Mouse (Mus musculus) WW6 (cell line): ENCODE measurements at regions not wholly inside any gene's neighbourhood (a gene's known extent, or its start where the extent isn't known, plus 50 kb on each side); places are given as distances from the start of the nearest gene placed in this dataset.

Experiments
- DNase-seq: peaks from one replicate; pipeline ENCODE4 v3.0.0-alpha.2; 2013; ENCODE audit warnings: low read depth, low spot score

- DNase-seq, result no peak
Observed at GRCm38 (mm10) chr16:5673372-5673960, 211.7 kb upstream of the Rbfox1 start.

- no peak for DNase-seq
Observed at GRCm38 (mm10) chr16:5672871-5673270, 212.3 kb upstream of the Rbfox1 start.

GRCm38 (mm10) chr16:5668403-5668967 is 216.7 kb upstream of the Rbfox1 start:
- DNase-seq, result no peak

GRCm38 (mm10) chr16:5661918-5662317 is 223.2 kb upstream of the Rbfox1 start:
- no peak for DNase-seq

- no peak for DNase-seq
Observed at GRCm38 (mm10) chr16:5651551-5651950, 233.6 kb upstream of the Rbfox1 start.

- DNase-seq, result no peak
Observed at GRCm38 (mm10) chr16:5651002-5651401, 234.2 kb upstream of the Rbfox1 start.

- DNase-seq, result no peak
Observed at GRCm38 (mm10) chr16:5639956-5640355, 245.2 kb upstream of the Rbfox1 start.

GRCm38 (mm10) chr16:5629996-5630395 is 255.2 kb upstream of the Rbfox1 start:
- DNase-seq, result no peak

- DNase-seq, result no peak
Observed at GRCm38 (mm10) chr16:5627910-5628309, 257.2 kb upstream of the Rbfox1 start.

- no peak for DNase-seq
Observed at GRCm38 (mm10) chr16:5627117-5627909, 257.8 kb upstream of the Rbfox1 start.

GRCm38 (mm10) chr16:5625159-5625558 is 260.0 kb upstream of the Rbfox1 start:
- no peak for DNase-seq

- DNase-seq, result no peak
Observed at GRCm38 (mm10) chr16:5620566-5620965, 264.6 kb upstream of the Rbfox1 start.

- DNase-seq, result no peak
Observed at GRCm38 (mm10) chr16:5616356-5616755, 268.8 kb upstream of the Rbfox1 start.

GRCm38 (mm10) chr16:5595359-5595758 is 289.8 kb upstream of the Rbfox1 start:
- no peak for DNase-seq

- DNase-seq, result no peak
Observed at GRCm38 (mm10) chr16:5578333-5578732, 306.8 kb upstream of the Rbfox1 start.

GRCm38 (mm10) chr16:5572780-5573179 is 312.4 kb upstream of the Rbfox1 start:
- no peak for DNase-seq

GRCm38 (mm10) chr16:5570619-5571018 is 314.5 kb upstream of the Rbfox1 start:
- no peak for DNase-seq

- no peak for DNase-seq
Observed at GRCm38 (mm10) chr16:5569101-5569500, 313.3 kb upstream of the Eef2kmt start.

GRCm38 (mm10) chr16:5549026-5549425 is 293.2 kb upstream of the Eef2kmt start:
- no peak for DNase-seq

GRCm38 (mm10) chr16:5548602-5549001 is 292.8 kb upstream of the Eef2kmt start:
- DNase-seq, result no peak

- DNase-seq, result no peak
Observed at GRCm38 (mm10) chr16:5546808-5547207, 291.0 kb upstream of the Eef2kmt start.

GRCm38 (mm10) chr16:5545801-5546200 is 290.0 kb upstream of the Eef2kmt start:
- DNase-seq, result no peak

- no peak for DNase-seq
Observed at GRCm38 (mm10) chr16:5544436-5544835, 288.7 kb upstream of the Eef2kmt start.
